Mouse (Mus musculus): ENCODE data around the gene Cog4.

DNA sequence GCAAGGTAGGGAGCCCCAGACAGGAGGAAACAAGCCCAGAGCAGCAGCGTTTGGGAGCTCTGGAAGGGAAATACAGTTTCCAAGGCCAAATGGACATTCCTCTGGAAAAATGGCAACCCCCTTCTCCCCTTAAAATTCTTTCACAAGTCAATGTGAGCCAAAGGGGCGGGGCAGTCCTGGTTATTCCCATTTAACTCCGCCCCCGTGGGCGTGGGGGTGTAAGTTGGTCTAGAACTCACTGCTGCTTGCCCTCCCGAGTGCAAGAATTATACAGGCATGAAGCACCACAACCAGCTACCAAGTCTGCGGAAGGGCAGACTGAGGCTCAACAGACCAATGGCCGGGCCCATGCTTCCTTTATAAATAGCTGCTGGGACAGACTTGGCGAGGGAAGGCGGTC is 48.5 kb downstream of the Cog4 start:
- no peak for TF ChIP-seq CTCF (IDR thresholded peaks at IDR 0.05)
- no peak for TF ChIP-seq POLR2A (IDR thresholded peaks at IDR 0.05; ENCODE audit: insufficient read depth, low read depth, low read length)
